Mouse (Mus musculus) fat pad, adult 2 months (tissue): ENCODE results near the gene BC053393.
"Not testable (repeated sequence)": the region's sequence is repeated elsewhere in the genome, so short reads cannot be mapped to it uniquely, and the experiment has no call there.

ENCODE experiments used
- DNase-seq: peaks from one replicate; pipeline ENCODE4 v3.0.0-alpha.2; 2011; ENCODE audit warnings: low read depth, low spot score; ENCODE audit errors: extremely low read depth

BC053393 gene

DNA sequence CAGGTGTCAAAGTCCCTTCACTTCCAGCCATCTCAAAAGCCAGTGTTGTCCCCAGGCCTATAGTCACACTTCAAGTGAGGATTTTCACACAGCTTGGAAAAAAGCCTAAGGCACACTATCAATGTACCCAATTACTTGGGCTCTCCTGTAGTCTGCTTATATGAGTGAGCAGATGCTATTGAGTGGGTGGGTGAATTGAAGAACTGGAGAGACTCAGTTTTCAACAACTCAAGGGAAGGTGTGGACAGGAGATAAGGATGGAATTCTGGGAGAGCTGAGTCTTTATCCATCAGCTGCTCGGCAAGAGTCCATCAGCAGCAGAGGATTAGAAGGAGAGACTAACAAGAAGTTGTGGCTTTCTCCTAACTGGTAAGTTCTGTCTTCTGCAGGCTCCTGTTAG is at the start of gene BC053393:
Gene BC053393, plus strand, starts transcription at position 210 of the 400 bp plus-strand sequence.
- DNase-seq: no peak

GRCm38 (mm10) chr11:46522719-46523118 is 48.6 kb upstream of the BC053393 start:
- no peak for DNase-seq

DNA sequence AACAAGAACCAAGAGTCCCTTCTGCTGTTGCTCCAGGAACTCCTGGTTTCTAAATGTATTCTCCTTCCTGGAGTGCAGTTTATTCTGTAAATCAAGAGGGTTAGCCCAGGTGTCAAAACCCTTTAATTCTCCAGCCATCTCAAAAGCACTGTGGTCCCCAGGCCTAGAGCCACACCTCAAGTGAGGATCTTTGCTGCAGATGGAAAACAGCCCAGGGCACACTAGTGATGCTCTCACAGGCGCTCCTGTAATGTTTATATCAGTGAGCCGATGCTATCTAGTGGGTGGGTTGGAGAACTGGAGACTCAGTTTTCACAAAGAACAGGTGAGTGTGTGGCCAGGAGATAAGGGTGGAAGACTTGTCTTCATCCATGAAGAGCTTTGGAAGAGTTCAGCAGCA is 47.4 kb upstream of the BC053393 start, which contains the start of gene Gm12169:
Gene Gm12169, plus strand, starts transcription at position 301 of the 400 bp plus-strand sequence.
- DNase-seq: no peak

- DNase-seq: no peak
Measured at GRCm38 (mm10) chr11:46530149-46530548, 41.2 kb upstream of the BC053393 start.

- no peak for DNase-seq
Measured at GRCm38 (mm10) chr11:46536978-46537377, 34.4 kb upstream of the BC053393 start.

DNA sequence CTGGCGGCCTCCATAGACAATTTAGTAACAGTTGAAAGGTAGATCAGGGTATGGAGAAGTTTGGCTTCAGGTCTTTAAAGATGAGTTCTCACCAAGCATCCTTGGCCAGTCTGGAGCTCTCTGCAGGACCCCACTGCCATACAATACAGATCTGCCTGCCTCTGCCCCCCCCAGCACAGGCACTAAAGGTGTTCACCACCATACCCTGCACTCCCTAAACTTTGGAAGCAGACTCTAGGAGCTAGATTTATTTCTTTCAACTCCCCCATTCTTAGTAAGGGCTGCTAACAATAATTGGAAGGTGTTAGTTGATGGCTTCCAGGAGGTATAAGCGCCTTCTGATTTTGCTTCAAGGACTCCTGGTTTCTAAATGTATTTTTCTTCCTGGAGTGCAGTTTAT is 27.8 kb upstream of the BC053393 start:
- no peak for DNase-seq

DNA sequence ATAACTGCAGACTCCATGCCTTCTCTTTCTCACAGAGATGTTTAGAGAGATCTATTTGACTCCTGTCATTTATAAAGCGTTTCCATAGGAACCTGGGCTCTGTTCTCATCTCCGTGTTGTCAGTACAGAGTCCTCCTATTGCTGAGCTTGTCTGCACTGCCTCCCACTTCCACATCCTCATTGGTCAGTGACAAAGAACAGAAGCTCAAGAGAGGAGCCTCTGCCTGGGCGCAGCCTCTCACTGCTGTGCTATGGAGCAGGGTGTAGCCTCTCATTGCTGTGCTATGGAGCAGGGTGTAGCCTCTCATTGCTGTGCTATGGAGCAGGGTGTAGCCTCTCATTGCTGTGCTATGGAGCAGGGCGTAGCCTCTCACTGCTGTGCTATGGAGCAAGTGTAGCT is 21.6 kb upstream of the BC053393 start:
- DNase-seq: no peak

DNA sequence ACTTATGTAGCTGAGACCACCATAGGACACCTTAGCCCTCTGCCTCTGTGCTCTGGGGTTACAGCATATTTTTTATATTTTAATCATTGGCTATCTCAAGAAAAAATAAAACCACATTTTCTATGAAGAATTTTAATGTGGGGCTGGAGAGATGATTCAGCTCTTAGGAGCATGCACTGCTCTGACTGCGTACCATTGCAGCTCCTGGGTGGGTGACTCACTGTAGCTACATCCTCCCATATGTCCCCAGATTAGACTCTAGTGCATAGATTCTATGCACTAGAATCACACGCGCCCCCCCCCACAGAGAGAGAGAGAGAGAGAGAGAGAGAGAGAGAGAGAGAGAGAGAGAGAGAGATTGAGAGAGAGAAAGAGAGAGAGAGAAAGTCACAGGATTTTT is 18.6 kb upstream of the BC053393 start:
- no peak for DNase-seq

DNA sequence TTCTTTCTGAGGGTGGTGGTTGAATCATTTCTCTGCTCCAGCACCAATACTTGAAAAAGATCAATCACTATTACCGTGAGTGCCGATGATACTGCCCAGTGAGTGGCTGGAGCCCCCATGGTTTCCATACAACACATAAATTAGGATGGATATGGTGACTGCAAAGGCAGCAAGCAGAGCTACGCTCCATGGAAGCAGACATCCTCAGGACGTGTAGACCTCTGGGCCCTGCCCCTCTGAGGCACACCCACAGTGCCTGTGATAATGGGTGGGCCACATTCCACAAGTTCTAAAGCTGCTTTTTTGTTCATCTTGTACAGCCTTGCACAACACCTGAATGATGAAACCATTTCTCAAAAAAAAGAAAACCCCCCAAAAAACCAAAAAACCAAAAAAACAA is 10.2 kb upstream of the BC053393 start:
- no peak for DNase-seq

DNA sequence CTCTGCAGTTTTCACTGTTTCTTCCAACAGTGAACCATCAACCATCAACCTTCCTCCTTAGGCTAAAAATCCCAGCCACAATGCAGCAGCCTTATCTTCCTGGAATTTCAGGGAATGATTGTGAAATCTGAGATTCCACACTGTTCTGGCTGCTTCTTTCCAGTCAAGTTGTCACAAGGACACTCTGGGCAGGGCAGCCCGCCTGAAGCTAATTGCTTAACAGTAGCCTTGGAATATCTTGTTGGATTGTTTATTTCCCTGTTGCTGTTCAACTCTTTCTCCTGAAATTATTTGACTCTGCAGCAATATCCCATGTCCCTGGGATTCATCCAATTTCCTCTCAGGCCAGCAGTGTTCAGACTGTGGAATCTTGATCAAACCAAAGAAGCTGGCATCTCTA is 6.7 kb upstream of the BC053393 start:
- DNase-seq: no peak

GRCm38 (mm10) chr11:46565967-46566366 is 5.4 kb upstream of the BC053393 start:
- DNase-seq: no peak

DNA sequence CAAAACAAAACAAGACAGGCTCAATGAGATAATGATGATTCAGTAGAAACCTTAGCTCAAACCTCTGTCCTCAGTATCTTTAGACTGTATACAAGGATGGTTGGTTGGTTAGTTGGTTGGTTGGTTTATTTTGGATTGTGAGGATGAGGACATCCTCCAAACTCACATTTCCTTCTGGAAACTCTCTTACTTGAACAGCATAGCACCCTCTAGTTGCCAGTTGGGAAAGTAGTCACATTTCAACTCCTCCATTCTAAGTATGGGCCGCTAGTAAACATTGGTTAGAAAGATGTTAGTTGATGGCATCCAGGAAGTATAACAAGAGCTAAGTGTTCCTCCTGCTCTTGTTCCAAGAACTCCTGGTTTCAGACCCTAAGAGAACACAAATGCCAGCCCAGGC is 2.2 kb upstream of the BC053393 start:
- no peak for DNase-seq

GRCm38 (mm10) chr11:46578771-46579281 is 7.5 kb downstream of the BC053393 start:
- no peak for DNase-seq

GRCm38 (mm10) chr11:46580428-46580827 is 9.1 kb downstream of the BC053393 start:
- DNase-seq: no peak

DNA sequence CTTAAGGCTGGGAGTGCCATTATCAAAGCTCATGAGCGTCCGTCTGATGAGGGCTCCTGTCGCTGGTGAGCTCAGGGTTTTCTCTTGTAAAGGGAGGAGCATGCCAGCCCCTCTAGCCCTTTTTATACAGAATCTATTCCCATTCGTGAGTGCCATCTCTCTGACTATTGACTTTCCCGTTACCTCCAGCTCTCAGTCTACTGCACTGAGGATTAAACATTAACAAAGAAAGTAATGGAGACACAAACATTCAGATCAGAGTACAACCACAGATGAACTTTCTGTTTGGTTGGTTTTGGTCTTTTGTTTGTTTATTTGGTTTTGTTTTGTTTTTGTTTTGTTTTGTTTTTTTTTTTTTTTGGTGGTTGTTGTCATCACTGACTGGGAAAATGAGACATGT is 11.4 kb downstream of the BC053393 start:
- DNase-seq: no peak

- no peak for DNase-seq
Measured at GRCm38 (mm10) chr11:46592416-46592815, 21.1 kb downstream of the BC053393 start.

- no peak for DNase-seq
Measured at GRCm38 (mm10) chr11:46619929-46620328, 48.6 kb downstream of the BC053393 start.

DNA sequence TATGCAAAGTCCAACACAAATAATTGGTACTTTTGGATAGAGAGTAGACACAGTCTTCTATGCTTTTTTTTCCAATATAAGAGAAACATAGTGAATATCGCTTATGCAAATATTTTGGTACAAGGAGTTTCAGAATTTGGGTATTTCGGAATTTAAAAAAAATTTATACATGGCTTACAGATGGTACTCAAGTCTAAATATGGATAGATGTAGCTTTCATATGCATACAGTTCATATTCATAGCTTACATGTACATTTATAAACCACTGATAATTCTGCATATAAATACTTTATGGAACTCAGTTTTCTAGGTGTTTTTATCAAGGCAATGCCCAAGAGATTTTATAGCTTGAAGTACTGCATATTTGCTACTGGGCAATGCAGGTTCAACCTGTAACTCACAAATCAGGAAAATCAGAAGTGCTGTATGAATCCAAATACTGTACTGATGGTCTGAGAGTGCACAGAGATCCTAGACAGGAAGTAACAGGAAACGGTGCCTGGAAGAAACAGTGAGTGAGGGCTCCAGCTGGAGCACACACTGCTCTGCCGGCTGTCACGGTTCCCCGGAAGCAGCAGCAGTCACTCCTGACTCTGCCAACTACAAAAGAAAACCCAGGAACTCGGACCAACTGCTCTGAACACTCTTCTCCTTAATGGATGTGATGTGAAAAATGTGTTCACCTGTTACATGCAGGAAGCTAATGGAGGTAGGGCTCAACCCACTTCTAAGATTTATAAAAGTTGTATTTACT is 49.3 kb downstream of the BC053393 start:
- no peak for DNase-seq

- DNase-seq: no peak
Measured at GRCm38 (mm10) chr11:46629211-46629795, 58.0 kb downstream of the BC053393 start, which contains the start of gene Dppa1. TSS of gene Dppa1 (minus strand) at chr11:46629261.

GRCm38 (mm10) chr11:46631635-46632034 is 60.3 kb downstream of the BC053393 start:
- DNase-seq: no peak

DNA sequence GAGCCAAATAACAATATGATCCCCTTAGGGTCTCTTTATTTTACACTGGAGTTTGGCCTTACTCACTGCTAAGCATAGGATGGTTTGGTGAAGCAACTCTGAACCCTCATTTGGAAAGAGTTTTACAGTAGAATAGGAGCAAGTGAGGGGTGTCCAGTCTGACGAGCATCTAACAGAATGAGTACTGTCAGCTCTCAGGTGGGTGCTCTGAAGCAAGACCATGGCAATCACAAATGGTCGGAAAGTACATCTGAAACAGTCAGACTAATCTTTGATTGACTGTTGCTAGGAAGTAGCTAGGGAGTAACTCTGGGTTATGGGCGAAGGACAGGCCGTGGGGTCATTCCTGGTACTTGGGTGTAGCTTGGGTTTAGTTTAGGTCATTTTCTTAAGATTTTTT is 64.2 kb downstream of the BC053393 start:
- DNase-seq: not testable (repeated sequence)

GRCm38 (mm10) chr11:46636568-46636967 is 65.2 kb downstream of the BC053393 start:
- DNase-seq: no peak
